Mouse (Mus musculus): ENCODE results near the gene 1700023F06Rik. TPM values are rescaled to one million over a fixed set of nuclear protein-coding genes. Genes with fewer than 3 reads are reported as not detected.

Gene 1700023F06Rik
- total RNA-seq, 1 experiment, result not detected

- H3K36me3 ChIP-seq (ENCODE audit: control insufficient read depth, insufficient read depth, low read length, poor library complexity, severe bottlenecking), result no peaks in the 10 kb centered on the region
- H3K4me1 ChIP-seq (ENCODE audit: control insufficient read depth in 2 of 2, insufficient read depth in 2 of 2, low read length in 2 of 2, poor library complexity in 1 of 2), result peaks cover 0 to 11% of the 10 kb centered on the region in 2 experiments; a peak in 2 of 4 replicates
- H3K9ac ChIP-seq (ENCODE audit: insufficient read depth, low read depth, low read length, poor library complexity, severe bottlenecking), result no peak overlapping the region; the same call in 1 of the 2 replicates
- in situ Hi-C loops (cut with MboI; ENCODE audit: low sequenced_read_pairs in 2 of 2, unreplicated experiment in 2 of 2), result no loop called here
- DNase-seq (ENCODE audit: low read depth, low spot score), result no peak
- no peak overlapping the region for H3K27ac ChIP-seq (ENCODE audit: insufficient read depth, low read depth, low read length, poor library complexity, severe bottlenecking)
- H3K9me3 ChIP-seq (ENCODE audit: control insufficient read depth, insufficient read depth, low read depth, low read length), result no peaks in the 10 kb centered on the region
- TF ChIP-seq MAFK (IDR thresholded peaks at IDR 0.05; ENCODE audit: insufficient read depth, low read depth, low read length) (no peak), CHD2 (IDR thresholded peaks at IDR 0.05; ENCODE audit: low read depth, low read length) (no peak), ZNF384 (IDR thresholded peaks at IDR 0.05; ENCODE audit: low read depth, low read length) (no peak), HCFC1 (IDR thresholded peaks at IDR 0.05; ENCODE audit: borderline replicate concordance, insufficient read depth, low read length) (no peak), ZC3H11A (IDR thresholded peaks at IDR 0.05; ENCODE audit: borderline replicate concordance, low read depth, low read length) (no peak)
- peak overlapping the region; percentile 43 to 85; a peak in 2 of 4 replicates for H3K4me3 ChIP-seq (ENCODE audit: insufficient read depth in 1 of 2, low read depth in 1 of 2, low read length in 2 of 2, poor library complexity in 1 of 2, severe bottlenecking in 1 of 2)
Measured at GRCm38 (mm10) chr11:103198339-103198738, 10.0 kb downstream of the 1700023F06Rik start.

DNA sequence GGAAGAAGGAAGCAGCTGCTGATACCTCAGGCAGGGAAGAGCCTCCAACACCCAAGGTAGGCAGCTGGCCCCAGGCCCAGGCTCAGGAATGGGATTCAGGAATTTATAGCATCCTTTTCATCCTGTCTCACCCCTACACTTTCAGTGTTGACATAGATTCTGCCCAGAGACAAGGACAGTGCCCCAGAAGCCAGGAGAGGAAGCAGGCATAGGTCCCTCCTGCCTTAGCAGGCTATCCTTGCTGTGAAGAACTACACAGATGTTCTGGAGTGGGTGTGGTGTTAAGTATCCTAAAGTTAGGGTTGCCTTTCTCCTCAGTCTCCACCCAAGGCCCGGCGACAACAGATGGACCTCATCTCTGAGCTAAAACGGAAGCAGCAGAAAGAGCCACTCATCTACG lies 11.0 kb downstream of the 1700023F06Rik start:
- Histone ChIP-seq H3K36me3 (ENCODE audit: control insufficient read depth, insufficient read depth, low read length, poor library complexity, severe bottlenecking) (no peaks in the 10 kb centered on the region), H3K9ac (ENCODE audit: insufficient read depth, low read depth, low read length, poor library complexity, severe bottlenecking) (no peak overlapping the region), H3K4me1 (ENCODE audit: control insufficient read depth in 2 of 2, insufficient read depth in 2 of 2, low read length in 2 of 2, poor library complexity in 1 of 2) (peaks cover 0 to 16% of the 10 kb centered on the region in 2 experiments; a peak in 2 of 4 replicates), H3K4me3 (ENCODE audit: insufficient read depth in 1 of 2, low read depth in 1 of 2, low read length in 2 of 2, poor library complexity in 1 of 2, severe bottlenecking in 1 of 2) (no peak overlapping the region), H3K9me3 (ENCODE audit: control insufficient read depth, insufficient read depth, low read depth, low read length) (no peaks in the 10 kb centered on the region), H3K27ac (ENCODE audit: insufficient read depth, low read depth, low read length, poor library complexity, severe bottlenecking) (no peak overlapping the region)
- in situ Hi-C loops (cut with MboI; ENCODE audit: low sequenced_read_pairs in 2 of 2, unreplicated experiment in 2 of 2), result no loop called here
- no peak for DNase-seq (ENCODE audit: low read depth, low spot score)
- no peak for TF ChIP-seq MAFK (IDR thresholded peaks at IDR 0.05; ENCODE audit: insufficient read depth, low read depth, low read length)
- no peak for TF ChIP-seq HCFC1 (IDR thresholded peaks at IDR 0.05; ENCODE audit: borderline replicate concordance, insufficient read depth, low read length)
- no peak for TF ChIP-seq ZNF384 (IDR thresholded peaks at IDR 0.05; ENCODE audit: low read depth, low read length)
- TF ChIP-seq ZC3H11A (IDR thresholded peaks at IDR 0.05; ENCODE audit: borderline replicate concordance, low read depth, low read length), result no peak
- TF ChIP-seq CHD2 (IDR thresholded peaks at IDR 0.05; ENCODE audit: low read depth, low read length), result no peak

DNA sequence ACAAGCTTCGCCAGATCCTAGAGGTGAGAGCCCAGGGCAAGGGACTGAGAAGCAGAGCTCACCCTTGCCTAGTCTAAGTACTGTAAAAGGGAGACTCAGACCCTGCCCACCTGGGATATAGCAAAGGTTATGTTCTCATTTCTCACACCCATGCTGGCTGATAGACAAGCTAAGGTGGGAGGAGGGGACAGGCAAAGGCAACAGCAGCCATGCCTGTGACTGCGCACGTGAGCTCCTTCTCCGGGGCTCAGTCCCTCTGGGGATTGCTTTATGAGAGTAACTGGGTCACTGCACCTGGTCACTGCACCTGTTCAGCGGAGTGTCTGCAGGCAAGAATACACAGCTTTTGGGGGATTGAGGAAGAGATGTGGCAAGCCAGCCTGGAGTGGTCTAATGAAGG lies 12.7 kb downstream of the 1700023F06Rik start:
- in situ Hi-C loops (cut with MboI; ENCODE audit: low sequenced_read_pairs in 2 of 2, unreplicated experiment in 2 of 2), result no loop called here
- H3K36me3 ChIP-seq (ENCODE audit: control insufficient read depth, insufficient read depth, low read length, poor library complexity, severe bottlenecking), result no peaks in the 10 kb centered on the region
- no peaks in the 10 kb centered on the region for H3K9me3 ChIP-seq (ENCODE audit: control insufficient read depth, insufficient read depth, low read depth, low read length)
- H3K27ac ChIP-seq (ENCODE audit: insufficient read depth, low read depth, low read length, poor library complexity, severe bottlenecking), result no peak overlapping the region
- no peak overlapping the region for H3K9ac ChIP-seq (ENCODE audit: insufficient read depth, low read depth, low read length, poor library complexity, severe bottlenecking)
- TF ChIP-seq HCFC1 (IDR thresholded peaks at IDR 0.05; ENCODE audit: borderline replicate concordance, insufficient read depth, low read length) (no peak), MAFK (IDR thresholded peaks at IDR 0.05; ENCODE audit: insufficient read depth, low read depth, low read length) (no peak), ZNF384 (IDR thresholded peaks at IDR 0.05; ENCODE audit: low read depth, low read length) (no peak), CHD2 (IDR thresholded peaks at IDR 0.05; ENCODE audit: low read depth, low read length) (no peak), ZC3H11A (IDR thresholded peaks at IDR 0.05; ENCODE audit: borderline replicate concordance, low read depth, low read length) (no peak)
- peaks cover 0 to 18% of the 10 kb centered on the region in 2 experiments; a peak in 2 of 4 replicates for H3K4me1 ChIP-seq (ENCODE audit: control insufficient read depth in 2 of 2, insufficient read depth in 2 of 2, low read length in 2 of 2, poor library complexity in 1 of 2)
- no peak overlapping the region for H3K4me3 ChIP-seq (ENCODE audit: insufficient read depth in 1 of 2, low read depth in 1 of 2, low read length in 2 of 2, poor library complexity in 1 of 2, severe bottlenecking in 1 of 2)
- DNase-seq (ENCODE audit: low read depth, low spot score), result no peak

GRCm38 (mm10) chr11:103195236-103195635 lies 13.1 kb downstream of the 1700023F06Rik start:
- Histone ChIP-seq H3K9me3 (ENCODE audit: control insufficient read depth, insufficient read depth, low read depth, low read length) (no peaks in the 10 kb centered on the region), H3K4me1 (ENCODE audit: control insufficient read depth in 2 of 2, insufficient read depth in 2 of 2, low read length in 2 of 2, poor library complexity in 1 of 2) (peaks cover 0 to 18% of the 10 kb centered on the region in 2 experiments; a peak in 2 of 4 replicates), H3K27ac (ENCODE audit: insufficient read depth, low read depth, low read length, poor library complexity, severe bottlenecking) (no peak overlapping the region), H3K36me3 (ENCODE audit: control insufficient read depth, insufficient read depth, low read length, poor library complexity, severe bottlenecking) (no peaks in the 10 kb centered on the region), H3K4me3 (ENCODE audit: insufficient read depth in 1 of 2, low read depth in 1 of 2, low read length in 2 of 2, poor library complexity in 1 of 2, severe bottlenecking in 1 of 2) (no peak overlapping the region), H3K9ac (ENCODE audit: insufficient read depth, low read depth, low read length, poor library complexity, severe bottlenecking) (no peak overlapping the region)
- no peak for TF ChIP-seq CHD2 (IDR thresholded peaks at IDR 0.05; ENCODE audit: low read depth, low read length)
- no peak for TF ChIP-seq ZNF384 (IDR thresholded peaks at IDR 0.05; ENCODE audit: low read depth, low read length)
- no peak for TF ChIP-seq HCFC1 (IDR thresholded peaks at IDR 0.05; ENCODE audit: borderline replicate concordance, insufficient read depth, low read length)
- no peak for TF ChIP-seq ZC3H11A (IDR thresholded peaks at IDR 0.05; ENCODE audit: borderline replicate concordance, low read depth, low read length)
- TF ChIP-seq MAFK (IDR thresholded peaks at IDR 0.05; ENCODE audit: insufficient read depth, low read depth, low read length), result no peak
- DNase-seq (ENCODE audit: low read depth, low spot score), result no peak
- in situ Hi-C loops (cut with MboI; ENCODE audit: low sequenced_read_pairs in 2 of 2, unreplicated experiment in 2 of 2), result no loop called here

Data from ES-E14 (cell line).